Mouse (Mus musculus) Patski (cell line): ENCODE results near the gene Ugt2a1. TPM values are rescaled to one million over a fixed set of nuclear protein-coding genes. Genes with fewer than 3 reads are reported as not detected.
A peak's percentile ranks its signal among the peaks of the same experiment; 100 is the strongest.
"Not testable (repeated sequence)": the region's sequence is repeated elsewhere in the genome, so short reads cannot be mapped to it uniquely, and the experiment has no call there.

Experiments
- ATAC-seq: fragments of 100-300 bp; one replicate; pipeline ENCODE4 v1.8.0; 2021
- CTCF ChIA-PET: fragments of 350-600 bp; sonication (Branson Sonifier 250); formaldehyde crosslinking; loops from one replicate; lab custom pipeline; 2022; ENCODE audit warnings: inconsistent platforms; lab: Charles Lee
- POLR2A ChIA-PET: fragments of 350-600 bp; sonication (Branson Sonifier 250); formaldehyde crosslinking; loops from one replicate; lab custom pipeline; 2022; ENCODE audit warnings: antibody characterized with exemption, inconsistent platforms; lab: Charles Lee
- DNase-seq: peaks from one replicate; pipeline ENCODE4 v3.0.0-alpha.2; 2011; ENCODE audit warnings: low read depth, low spot score
- H3K27me3 ChIP-seq: fragments of 371-371 bp; one replicate; pipeline ENCODE4 v1.5.1; 2021
- CTCF ChIP-seq: fragments of 100-300 bp; IDR thresholded peaks from one replicate; pipeline ENCODE4 v1.5.1; 2021
- in situ Hi-C: fragments of 300-500 bp; cut with MboI; formaldehyde crosslinking; loops from 3 replicates; pipeline ENCODE4 v1.11.1; 2018; ENCODE audit warnings: low pct_unique_long_range_greater_than_20kb, mixed read lengths
- polyA plus RNA-seq: library from polyadenylated mRNA; unstranded; gene quantifications from one replicate; pipeline ENCODE4 v1.2.3, GENCODE M21; 2021

The Ugt2a1 gene
- not detected for polyA plus RNA-seq

DNA sequence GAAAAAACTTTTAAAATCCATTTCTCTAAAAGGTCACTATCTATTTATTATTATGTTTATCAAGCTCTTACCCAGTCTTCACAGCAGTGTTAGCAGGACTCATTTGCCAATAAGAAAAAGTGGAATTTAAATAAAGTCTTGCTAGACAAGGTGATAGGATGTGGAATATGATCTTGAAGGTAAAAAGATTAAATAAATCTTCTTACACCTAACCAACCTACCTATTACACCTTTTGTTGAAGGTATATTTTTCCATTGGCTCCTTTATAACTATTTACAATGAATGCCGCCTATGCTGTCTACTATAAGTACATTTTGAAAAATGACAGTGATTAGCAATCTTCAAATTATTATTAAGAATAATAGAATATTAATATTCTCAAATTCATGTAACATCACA, at the start of gene Ugt2a1:
Gene Ugt2a1, minus strand, starts transcription at position 101 of the 400 bp plus-strand sequence.
- POLR2A ChIA-PET = no interaction called here
- peaks cover 5% of the 10 kb centered on the region for H3K27me3 ChIP-seq
- in situ Hi-C loops = no loop called here
- CTCF ChIA-PET = no interaction called here
- no peak for ATAC-seq
- DNase-seq = no peak
- no peak for TF ChIP-seq CTCF

DNA sequence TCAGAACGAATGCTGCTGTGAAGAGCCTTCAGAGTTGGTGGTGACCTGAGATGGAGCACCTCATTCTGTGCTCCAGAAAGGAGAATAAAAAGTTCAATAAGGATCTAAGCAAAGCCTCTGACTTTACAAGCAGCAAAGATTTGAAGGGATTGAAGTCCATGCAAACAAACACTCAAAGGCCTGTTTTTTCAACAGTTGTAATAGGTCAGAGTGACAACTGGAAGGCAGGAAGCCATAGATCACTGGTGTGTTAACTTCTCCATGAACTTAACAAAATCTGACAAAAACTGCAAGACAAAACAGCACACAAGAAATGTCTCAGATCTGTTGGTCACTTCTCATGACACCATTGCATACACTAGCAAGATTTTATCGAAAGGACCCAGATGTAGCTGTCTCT, 47.4 kb upstream of the Ugt2a1 start, which contains the start of gene Sult1b1:
Gene Sult1b1, minus strand, starts transcription at position 85 of the 400 bp plus-strand sequence.
- H3K27me3 ChIP-seq = no peaks in the 10 kb centered on the region
- TF ChIP-seq CTCF = no peak
- ChIA-PET CTCF (no interaction called here), POLR2A (no interaction called here)
- ATAC-seq = no peak
- in situ Hi-C loops = no loop called here
- DNase-seq = no peak

DNA sequence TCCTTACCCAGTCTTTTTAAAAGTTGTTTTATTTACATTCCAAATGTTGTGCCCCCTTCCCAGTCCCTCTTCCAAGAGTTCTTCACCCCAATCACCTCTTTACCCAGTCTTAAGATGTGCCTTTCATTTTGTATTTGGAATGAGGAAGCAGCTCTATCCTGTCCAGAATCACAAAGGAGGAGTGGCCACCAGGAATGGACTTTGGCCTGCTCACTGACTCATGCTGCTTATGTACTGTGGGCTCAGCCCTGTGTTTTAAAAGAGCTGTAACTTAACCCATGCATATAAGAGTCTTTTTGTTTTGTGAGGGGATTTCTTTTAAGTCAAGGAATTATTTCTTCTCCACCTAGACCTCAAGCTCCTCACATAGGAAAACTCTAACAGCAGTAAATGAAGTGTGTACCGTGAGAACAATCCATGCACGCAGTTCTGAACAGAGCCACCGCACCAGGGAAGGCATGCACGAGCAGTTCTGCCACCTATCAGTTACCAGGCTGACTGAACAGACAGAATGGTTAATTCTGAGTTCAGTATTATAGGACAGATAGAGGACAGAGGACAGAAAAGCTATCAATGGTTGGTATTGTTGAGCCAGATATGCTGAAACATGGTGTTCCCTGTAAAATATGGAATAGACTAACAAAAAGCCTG, 45.4 kb upstream of the Ugt2a1 start:
- CTCF ChIA-PET = interaction anchor here (1.4 to 1.8 kb wide), 2 partner anchors 14 to 18 kb away, joined by 4 read pairs; no protein-coding TSS in a partner anchor
- in situ Hi-C loops = no loop called here
- H3K27me3 ChIP-seq = no peaks in the 10 kb centered on the region
- no peak for TF ChIP-seq CTCF
- POLR2A ChIA-PET = no interaction called here
- DNase-seq (no peak), ATAC-seq (no peak)

DNA sequence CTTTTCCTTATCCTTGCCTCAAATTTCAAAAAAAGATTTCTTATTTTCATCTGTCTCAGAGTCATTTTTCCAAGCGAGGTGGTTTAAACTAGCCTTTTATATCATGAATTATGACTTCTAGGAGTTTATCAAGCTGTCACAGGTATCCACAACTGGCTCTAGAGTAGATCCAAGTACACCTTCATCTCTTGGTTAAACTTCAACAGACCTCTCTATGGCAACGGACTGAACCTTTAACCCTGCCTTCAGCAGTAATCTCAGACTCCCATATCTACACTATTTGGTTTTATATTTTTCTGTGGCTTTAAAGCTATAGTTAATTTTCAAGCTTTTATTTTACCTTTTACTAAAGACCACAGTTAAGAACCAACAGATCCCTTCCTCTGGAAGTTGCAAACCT, 41.6 kb upstream of the Ugt2a1 start:
- ATAC-seq (no peak), DNase-seq (no peak)
- ChIA-PET CTCF (no interaction called here), POLR2A (no interaction called here)
- no peak for TF ChIP-seq CTCF
- no peaks in the 10 kb centered on the region for H3K27me3 ChIP-seq
- in situ Hi-C loops = loop anchor here (5.0 kb wide), 1 partner anchor 35 kb away; the partner anchor contains the start of gene Sult1d1

DNA sequence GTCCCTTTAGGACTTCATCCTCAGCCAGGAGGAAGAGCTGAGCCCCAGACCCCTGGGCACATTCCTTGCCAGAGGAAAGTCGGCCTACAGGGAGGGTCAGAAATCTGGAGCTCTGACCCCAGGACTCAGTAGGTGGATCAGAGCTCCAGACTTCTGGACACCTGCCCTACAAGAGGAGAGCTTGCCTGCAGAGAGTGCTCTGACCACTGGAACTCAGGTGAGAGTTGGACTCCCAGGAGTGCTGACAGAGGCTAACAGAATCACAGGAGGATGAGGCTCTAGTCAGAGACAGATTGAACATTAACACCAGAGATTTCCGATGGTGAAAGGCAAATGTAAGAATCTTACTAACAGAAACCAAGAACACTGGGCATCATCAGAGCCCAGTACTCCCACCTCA, 32.9 kb upstream of the Ugt2a1 start:
- H3K27me3 ChIP-seq, DNase-seq, in situ Hi-C loops, CTCF ChIA-PET, POLR2A ChIA-PET, ATAC-seq: not testable (repeated sequence)

DNA sequence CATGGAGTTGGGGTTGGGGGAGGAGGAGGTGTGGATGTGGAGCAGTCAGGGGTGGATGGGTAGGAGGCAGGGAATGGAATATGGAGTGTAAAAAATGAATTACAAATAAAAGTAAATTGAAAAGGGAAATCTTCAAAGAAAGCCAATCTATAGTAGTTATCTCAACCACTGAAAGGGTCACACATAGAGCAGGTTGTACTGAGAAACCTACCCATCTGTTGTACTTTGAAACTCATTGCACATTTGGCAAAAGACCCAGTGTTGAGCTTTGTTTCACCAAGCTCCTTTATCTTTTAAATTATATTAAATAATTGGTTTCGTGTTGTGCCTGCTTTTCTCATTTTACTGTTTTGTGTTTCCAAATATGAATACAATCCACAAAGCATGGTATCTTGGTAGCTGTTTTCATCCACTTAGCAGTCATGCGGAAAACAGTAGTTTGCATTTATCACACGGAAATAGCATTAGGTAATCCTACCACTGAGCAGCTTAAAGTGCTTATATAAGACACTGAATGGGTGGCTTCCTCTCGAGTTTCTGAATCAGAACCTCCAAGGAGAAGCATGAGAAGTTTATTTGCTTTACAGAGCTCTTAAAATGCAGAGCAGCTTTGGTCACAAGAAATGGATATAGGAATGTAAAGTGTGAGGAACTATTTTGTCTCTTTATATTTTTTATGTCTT, 15.2 kb upstream of the Ugt2a1 start:
- H3K27me3 ChIP-seq = no peaks in the 10 kb centered on the region
- ATAC-seq = no peak
- no peak for DNase-seq
- ChIA-PET POLR2A (no interaction called here), CTCF (no interaction called here)
- in situ Hi-C loops = no loop called here
- TF ChIP-seq CTCF = no peak

DNA sequence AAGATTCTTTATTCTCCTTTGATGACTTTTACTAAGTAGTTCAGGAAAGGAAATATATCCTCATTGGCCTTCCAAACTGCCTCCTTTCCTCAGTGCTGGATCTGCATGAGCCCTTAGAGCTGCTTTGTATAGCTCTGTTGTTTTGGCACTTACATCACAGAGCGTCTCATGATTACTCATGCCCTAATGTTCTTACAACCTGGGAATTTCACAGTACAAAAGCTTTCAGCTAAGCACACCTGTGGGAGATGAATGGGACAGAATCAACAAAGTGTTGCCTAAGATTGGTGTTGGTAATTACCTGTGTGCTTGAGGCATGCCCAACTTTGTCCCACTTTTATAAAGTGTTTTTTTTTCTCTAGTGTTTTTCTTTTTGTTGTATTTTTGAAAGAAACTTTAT, 12.0 kb upstream of the Ugt2a1 start:
- POLR2A ChIA-PET = no interaction called here
- TF ChIP-seq CTCF = no peak
- DNase-seq = no peak
- no peaks in the 10 kb centered on the region for H3K27me3 ChIP-seq
- ATAC-seq = no peak
- in situ Hi-C loops = no loop called here
- CTCF ChIA-PET = no interaction called here

DNA sequence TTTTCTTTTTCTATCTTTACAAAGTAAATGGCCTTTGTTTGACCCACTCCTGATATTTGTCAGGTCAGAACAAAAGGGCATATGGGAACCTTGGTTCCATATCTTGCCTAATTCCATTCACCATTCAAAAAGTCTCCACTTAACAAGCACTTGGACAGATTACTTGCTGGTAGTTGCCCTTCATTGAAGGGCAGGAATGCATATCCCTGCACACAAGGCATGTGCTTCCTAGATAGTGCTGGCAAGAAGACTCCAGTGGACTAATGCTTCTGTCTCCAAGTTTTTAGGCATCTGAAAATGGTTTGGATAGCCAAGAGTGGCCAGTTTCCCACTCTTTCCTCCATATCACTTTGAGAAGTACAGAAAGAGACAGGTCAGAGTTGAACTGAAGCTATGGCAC, 8.7 kb upstream of the Ugt2a1 start:
- TF ChIP-seq CTCF = no peak
- in situ Hi-C loops = no loop called here
- DNase-seq (no peak), ATAC-seq (peak; percentile 73)
- ChIA-PET POLR2A (no interaction called here), CTCF (no interaction called here)
- H3K27me3 ChIP-seq = no peaks in the 10 kb centered on the region

DNA sequence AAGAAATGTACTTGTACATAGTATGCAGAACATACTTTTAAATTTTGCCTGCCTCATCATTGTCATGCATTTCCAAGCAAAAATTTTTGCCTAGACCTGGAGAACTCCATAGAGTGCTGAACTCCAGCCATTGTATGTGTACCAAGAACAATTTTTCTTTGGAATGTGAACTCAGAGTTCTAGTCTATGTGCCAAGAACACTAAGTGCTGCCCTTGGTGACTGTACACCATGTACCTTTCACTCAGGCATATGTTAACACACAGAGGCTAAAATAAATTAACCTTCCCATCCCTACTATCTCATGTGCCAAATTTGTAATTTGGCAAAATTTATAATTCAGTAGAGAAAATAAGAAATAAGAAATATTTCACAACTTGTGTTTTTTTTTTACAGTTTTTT, 8.3 kb upstream of the Ugt2a1 start:
- DNase-seq (no peak), ATAC-seq (no peak)
- ChIA-PET CTCF (no interaction called here), POLR2A (no interaction called here)
- H3K27me3 ChIP-seq = no peaks in the 10 kb centered on the region
- in situ Hi-C loops = no loop called here
- TF ChIP-seq CTCF = no peak

DNA sequence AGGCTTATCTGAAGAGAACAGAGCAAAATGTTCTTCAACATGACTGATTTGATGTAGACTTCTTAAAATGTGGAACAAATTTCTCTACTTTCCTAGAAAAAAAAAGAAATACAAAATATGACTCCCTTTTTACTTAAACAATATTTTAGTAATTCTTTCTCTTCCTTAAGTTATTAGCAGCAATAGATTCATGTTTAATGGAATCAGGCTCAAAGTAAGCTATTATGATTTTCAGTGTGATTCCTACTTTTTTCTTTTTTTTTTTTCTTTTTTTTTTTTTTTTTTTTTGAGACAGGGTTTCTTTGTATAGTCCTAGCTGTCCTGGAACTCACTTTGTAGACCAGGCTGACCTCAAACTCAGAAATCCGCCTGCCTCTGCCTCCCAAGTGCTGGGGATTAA, 4.0 kb downstream of the Ugt2a1 start, which contains the start of gene Gm43638:
Gene Gm43638, minus strand, starts transcription at position 101 of the 400 bp plus-strand sequence.
- POLR2A ChIA-PET, DNase-seq, CTCF ChIA-PET, in situ Hi-C loops, H3K27me3 ChIP-seq, ATAC-seq: not testable (repeated sequence)

DNA sequence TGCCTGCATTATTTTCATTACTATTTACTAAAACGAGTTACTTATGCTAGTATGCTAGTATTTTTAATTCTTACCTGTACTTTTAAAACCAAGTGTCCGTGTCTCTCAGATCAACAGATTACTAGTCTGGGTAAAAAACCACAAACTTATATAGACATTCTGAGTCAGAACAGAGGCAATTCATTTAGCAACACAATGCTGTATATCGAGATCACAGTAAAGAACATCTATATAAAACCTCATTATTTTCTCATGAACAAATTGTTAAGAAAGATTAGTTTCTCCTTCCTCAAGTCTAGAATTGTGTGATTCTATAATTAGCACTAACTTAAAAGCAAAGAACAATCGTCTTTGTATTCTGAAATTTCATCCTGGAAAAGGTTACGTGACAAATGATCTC, 8.5 kb downstream of the Ugt2a1 start, which contains the start of gene Ugt2a2:
Gene Ugt2a2, minus strand, starts transcription at position 101 of the 400 bp plus-strand sequence.
- no peak for TF ChIP-seq CTCF
- POLR2A ChIA-PET = no interaction called here
- DNase-seq (no peak), ATAC-seq (no peak)
- H3K27me3 ChIP-seq = peaks cover 5% of the 10 kb centered on the region
- CTCF ChIA-PET = no interaction called here
- in situ Hi-C loops = no loop called here
